Mouse (Mus musculus) neural tube, embryonic 14.5 days (tissue): ENCODE results near the gene Exoc6. TPM values are rescaled to one million over a fixed set of nuclear protein-coding genes. Genes with fewer than 3 reads are reported as not detected.

Experiments used
- ATAC-seq: fragments of 200-750 bp; cut with Nextera tagmentation; 2 replicates; pipeline ENCODE4 v1.8.0; 2017; ENCODE audit warnings: low read depth, mild to moderate bottlenecking, moderate TSS enrichment, moderate library complexity
- H3K27ac ChIP-seq: fragments of 300-500 bp; sonication (generic); 2 replicates; pipeline ENCODE4 v1.5.1; 2014; ENCODE audit warnings: low read depth, mild to moderate bottlenecking, control low read depth, low read length, moderate library complexity, mixed read lengths
- H3K27me3 ChIP-seq: fragments of 300-500 bp; sonication (generic); 2 replicates; pipeline ENCODE4 v1.6.1; 2014; ENCODE audit warnings: low read length; ENCODE audit not compliant: control insufficient read depth, insufficient read depth
- H3K36me3 ChIP-seq: fragments of 300-500 bp; sonication (generic); 2 replicates; pipeline ENCODE4 v1.6.1; 2014; ENCODE audit warnings: low read length, mixed read lengths; ENCODE audit not compliant: control insufficient read depth, insufficient read depth
- H3K4me1 ChIP-seq: fragments of 300-500 bp; sonication (generic); 2 replicates; pipeline ENCODE4 v1.6.1; 2014; ENCODE audit warnings: low read length; ENCODE audit not compliant: control insufficient read depth, insufficient read depth
- H3K4me2 ChIP-seq: fragments of 300-500 bp; sonication (generic); 2 replicates; pipeline ENCODE4 v1.6.1; 2014; ENCODE audit warnings: mild to moderate bottlenecking, low read depth, low read length, control low read depth
- H3K4me3 ChIP-seq: fragments of 300-500 bp; sonication (generic); 2 replicates; pipeline ENCODE4 v1.5.1; 2014; ENCODE audit warnings: low read depth, low read length, control low read depth, mixed read lengths
- H3K9ac ChIP-seq: fragments of 300-500 bp; sonication (generic); replicated peaks from 2 replicates; pipeline ENCODE4 v1.6.1; 2014; ENCODE audit warnings: low read depth, mild to moderate bottlenecking, control low read depth, low read length, mixed read lengths
- H3K9me3 ChIP-seq: fragments of 300-500 bp; sonication (generic); 2 replicates; pipeline ENCODE4 v1.6.1; 2016; ENCODE audit warnings: low read length; ENCODE audit not compliant: control insufficient read depth
- WGBS: fragments of 180-500 bp; shearing (Covaris S2); extraction: QIAGEN DNeasy Blood & Tissue Kit; methylation state at CpG from one replicate; pipeline ENCODE4 v1.1.7; 2014; 5-methylcytosine and 5-hydroxymethylcytosine counted together
- polyA plus RNA-seq: library from polyadenylated mRNA; unstranded; fragments of >200 nt; fragmentation: Nextera tagmentation; extraction: Ambion mirVana; gene quantifications from 2 replicates; pipeline ENCODE4 v1.2.1, GENCODE M21; 2014

The Exoc6 gene
- polyA plus RNA-seq, 1 experiment from 2014 or later = 26.5 TPM

DNA sequence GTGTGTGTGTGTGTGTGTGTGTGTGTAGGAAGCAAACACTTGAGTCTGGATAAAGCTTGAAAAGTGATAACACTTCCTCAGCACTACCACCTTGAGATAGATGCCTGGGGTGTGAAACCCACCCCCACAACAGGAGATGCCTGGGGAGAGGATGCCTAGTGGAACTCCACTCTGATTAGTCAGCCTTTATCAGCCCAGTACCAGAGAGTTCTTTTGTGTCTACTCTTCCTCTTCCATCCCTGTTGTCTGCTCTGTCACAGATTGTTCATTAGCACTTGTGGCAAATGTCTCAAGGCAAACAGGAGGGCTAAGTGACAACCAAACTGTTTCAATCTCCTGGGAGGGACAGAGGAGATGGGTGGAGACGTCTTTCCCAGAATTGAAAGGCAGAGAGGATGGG lies 168.9 kb downstream of the Exoc6 start:
- no peak overlapping the region for H3K4me3 ChIP-seq
- H3K4me2 ChIP-seq = no peak overlapping the region
- no peaks in the 10 kb centered on the region for H3K36me3 ChIP-seq
- H3K9ac ChIP-seq = no peak overlapping the region
- no peak overlapping the region for H3K27ac ChIP-seq
- ATAC-seq = no peak
- H3K27me3 ChIP-seq = no peaks in the 10 kb centered on the region
- H3K9me3 ChIP-seq = no peaks in the 10 kb centered on the region
- H3K4me1 ChIP-seq = no peaks in the 10 kb centered on the region
- WGBS = 57% methylated on average over 1 of the region's 1 CpGs

DNA sequence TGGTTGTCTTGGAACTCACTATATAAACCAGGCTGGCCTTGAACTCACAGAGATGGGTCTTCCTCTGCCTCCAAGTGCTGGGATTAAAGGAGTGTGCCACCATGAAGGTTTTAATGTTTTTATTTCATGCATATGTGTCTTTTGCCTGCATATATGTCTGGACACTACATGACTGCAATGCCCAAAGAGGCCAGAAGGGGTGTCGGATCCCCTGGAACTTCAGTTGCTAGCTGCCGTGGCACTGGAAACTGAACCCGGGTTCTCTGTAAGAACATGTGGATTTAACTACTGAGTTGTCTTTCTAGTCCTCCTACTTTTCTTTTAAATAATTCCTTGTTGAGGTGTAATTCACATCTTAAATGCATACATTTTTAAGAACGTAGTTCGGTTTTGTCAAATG lies 174.4 kb downstream of the Exoc6 start:
- Histone ChIP-seq H3K4me2 (no peak overlapping the region), H3K4me3 (no peak overlapping the region), H3K9me3 (no peaks in the 10 kb centered on the region), H3K36me3 (no peaks in the 10 kb centered on the region), H3K27ac (no peak overlapping the region), H3K9ac (no peak overlapping the region), H3K27me3 (no peaks in the 10 kb centered on the region), H3K4me1 (no peaks in the 10 kb centered on the region)
- 98% methylated on average over 5 of the region's 5 CpGs for WGBS
- no peak for ATAC-seq

DNA sequence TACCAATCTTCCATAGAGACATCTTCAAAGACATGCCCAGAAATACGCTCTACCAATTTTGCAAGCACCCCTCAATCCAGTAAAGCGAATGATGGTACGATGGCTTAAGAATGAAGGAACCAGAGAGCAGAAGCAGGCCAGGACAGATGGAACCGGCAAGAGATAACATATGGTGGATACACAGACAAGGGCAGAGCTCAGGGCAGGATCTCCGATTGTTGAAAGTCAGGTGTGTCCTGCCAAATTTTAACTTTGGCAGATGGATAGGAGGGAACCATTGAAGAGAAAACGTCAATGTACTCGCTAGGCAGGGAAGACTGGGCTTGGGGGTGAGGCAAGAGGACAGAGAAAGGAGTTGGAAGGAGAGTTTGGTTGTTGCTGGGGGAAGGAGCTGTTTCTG lies 176.4 kb downstream of the Exoc6 start:
- WGBS = 89% methylated on average over 7 of the region's 7 CpGs
- no peak overlapping the region for H3K4me3 ChIP-seq
- H3K4me2 ChIP-seq = no peak overlapping the region
- H3K27ac ChIP-seq = no peak overlapping the region
- H3K9ac ChIP-seq = no peak overlapping the region
- H3K9me3 ChIP-seq = no peaks in the 10 kb centered on the region
- ATAC-seq = no peak
- no peaks in the 10 kb centered on the region for H3K27me3 ChIP-seq
- no peaks in the 10 kb centered on the region for H3K4me1 ChIP-seq
- no peaks in the 10 kb centered on the region for H3K36me3 ChIP-seq

DNA sequence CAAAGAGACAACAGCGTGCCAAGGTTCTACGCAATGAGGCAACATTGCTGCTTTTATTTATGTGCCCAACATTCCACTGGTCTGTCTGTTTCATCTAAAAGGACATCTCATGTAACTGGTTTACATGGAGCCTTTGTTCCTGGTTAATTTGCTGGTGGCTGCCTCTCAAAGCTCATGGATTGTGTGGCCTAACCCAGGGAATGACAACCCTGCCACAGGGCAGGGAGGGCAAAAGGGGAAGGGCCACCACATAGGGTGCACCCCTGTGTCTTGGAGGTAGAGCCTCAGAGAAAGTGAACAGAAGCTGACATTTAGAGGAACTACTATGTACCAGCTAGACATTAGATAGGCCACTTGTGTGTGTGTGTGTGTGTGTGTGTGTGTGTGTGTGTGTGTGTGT lies 177.1 kb downstream of the Exoc6 start:
- Histone ChIP-seq H3K4me3 (no peak overlapping the region), H3K27me3 (no peaks in the 10 kb centered on the region), H3K36me3 (no peaks in the 10 kb centered on the region), H3K9ac (no peak overlapping the region), H3K4me2 (no peak overlapping the region), H3K4me1 (no peaks in the 10 kb centered on the region), H3K9me3 (no peaks in the 10 kb centered on the region), H3K27ac (no peak overlapping the region)
- 91% methylated on average over 2 of the region's 2 CpGs for WGBS
- no peak for ATAC-seq

Other genes starting within 250 kb of the Exoc6 start
- 48.5 and 49.3 TPM in 2 replicates for gene Ide, start 212.6 kb upstream of the Exoc6 start, polyA plus RNA-seq
- 5.1 and 6.4 TPM in 2 replicates for gene Kif11, start 174.0 kb upstream of the Exoc6 start, polyA plus RNA-seq
- 1.8 and 4.3 TPM in 2 replicates for gene Hhex, start 115.6 kb upstream of the Exoc6 start, polyA plus RNA-seq
- gene Cyp26c1, start 135.2 kb downstream of the Exoc6 start, polyA plus RNA-seq = not detected in 2 replicates
- 0.44 TPM in 1 of 2 replicates, not detected in the other for gene Cyp26a1, start 147.4 kb downstream of the Exoc6 start, polyA plus RNA-seq